Mouse (Mus musculus) embryonic stem cell, embryonic (primary cell): ENCODE results near the gene Gpr146.

Experiments
- CTCF ChIA-PET, 4 experiments: fragments of 300-600 bp in 2 of 4; fragments of 350-600 bp in 2 of 4; sonication (Branson Sonifier 250); formaldehyde crosslinking; loops; one replicate each; lab custom pipeline; 2022; ENCODE audit warnings: inconsistent platforms in 2 of 4; lab: Charles Lee
- POLR2A ChIA-PET, 4 experiments: fragments of 300-600 bp in 2 of 4; fragments of 350-600 bp in 2 of 4; sonication (Branson Sonifier 250); formaldehyde crosslinking; loops; one replicate each; lab custom pipeline; 2022; ENCODE audit warnings: antibody characterized with exemption in 4 of 4, inconsistent platforms in 1 of 4; lab: Charles Lee

Gene Gpr146

DNA sequence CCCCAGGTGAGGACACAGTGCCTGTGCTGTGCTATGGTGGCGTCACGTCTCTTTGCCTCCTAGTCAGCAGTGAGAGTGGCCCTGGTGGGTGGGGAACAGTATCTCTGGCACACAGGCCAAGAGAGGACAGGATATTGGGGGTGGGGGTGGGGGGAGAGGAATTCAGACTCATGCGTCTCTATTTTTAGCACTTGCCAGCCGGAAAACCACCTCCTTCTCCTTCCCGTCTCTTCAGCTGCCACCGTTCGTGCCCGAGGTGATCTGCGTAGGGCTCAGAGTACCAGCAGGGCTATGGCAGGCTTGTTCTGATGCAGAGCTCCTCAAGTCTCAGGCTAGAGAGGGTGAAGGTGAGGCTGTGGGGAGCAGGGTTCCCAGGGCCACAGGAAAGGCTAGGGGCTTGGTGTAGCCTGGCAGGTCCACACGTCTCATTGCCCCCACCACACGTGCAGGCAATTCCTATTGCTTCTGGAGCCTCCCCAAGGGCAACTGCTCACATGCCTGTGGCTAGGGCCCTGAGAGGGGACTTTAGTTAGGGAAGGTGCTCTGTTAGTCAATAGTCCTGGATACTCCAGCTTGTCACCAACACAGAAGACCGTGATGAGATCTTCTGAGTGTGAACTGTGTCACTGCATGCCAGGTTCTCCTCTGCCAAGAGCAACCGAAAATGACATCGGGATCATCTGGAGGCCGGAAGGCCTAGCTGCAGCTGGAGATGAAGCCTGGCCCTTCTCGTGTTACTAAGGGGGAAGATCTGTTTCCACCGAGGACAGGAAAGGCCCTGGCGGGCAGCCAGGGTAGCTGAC lies at the start of gene Gpr146:
Gpr146 (plus strand) TSS at position 230 of the 803 bp plus-strand sequence.
- POLR2A ChIA-PET = interaction anchor here in 3 of 4 experiments (0.5 to 3.3 kb wide), 13 partner anchors 7 to 107 kb away, joined by 3 to 13 read pairs (median 3); partner anchors contain the start of gene Zfand2a (in 1 of the 3)
- CTCF ChIA-PET = interaction anchor here in 1 of 4 experiments (0.7 to 1.9 kb wide), 3 partner anchors 21 to 67 kb away, joined by 3 to 5 read pairs (median 4); no protein-coding TSS in a partner anchor

- CTCF ChIA-PET = interaction anchor here (0.6 to 5.6 kb wide), 15 partner anchors 10 to 60 kb away, joined by 3 to 114 read pairs (median 8); partner anchors contain the start of genes Cox19 (in 2 of the 4) and Cyp2w1 (in 2 of the 4)
- POLR2A ChIA-PET = interaction anchor here in 2 of 4 experiments (0.7 to 6.0 kb wide), 10 partner anchors 8 to 217 kb away, joined by 3 to 37 read pairs (median 6); partner anchors contain the start of gene Cyp2w1 (in 1 of the 2)
Observed at GRCm38 (mm10) chr5:139330766-139331165, 46.7 kb upstream of the Gpr146 start.

DNA sequence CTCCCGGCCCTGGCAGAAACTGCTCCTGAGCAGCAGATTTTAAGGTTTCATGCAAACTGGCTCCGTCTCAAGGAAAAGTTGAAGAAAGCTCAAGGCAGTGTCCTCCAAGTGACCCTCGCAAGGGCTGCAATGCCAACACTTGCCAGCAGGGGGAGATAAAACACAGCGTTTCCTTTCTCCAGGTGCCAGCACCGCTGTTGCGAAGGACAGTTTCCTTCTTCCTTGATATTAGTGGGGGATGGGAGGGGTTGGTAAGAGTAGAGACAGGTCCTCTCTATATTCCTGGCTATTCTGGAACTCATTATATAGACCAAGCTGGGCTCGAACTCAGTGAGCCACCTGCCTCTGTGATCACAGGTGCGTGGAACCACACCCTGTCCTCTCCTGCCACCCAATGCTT lies 45.8 kb upstream of the Gpr146 start:
- ChIA-PET POLR2A (interaction anchor here in 3 of 4 experiments (0.6 to 6.0 kb wide), 23 partner anchors 9 to 1057 kb away, joined by 3 to 37 read pairs (median 4); partner anchors contain the start of genes Cyp2w1 (in 2 of the 3), Cox19 (in 1 of the 3), Get4 (in 1 of the 3) and Gpr146 (in 1 of the 3)), CTCF (interaction anchor here (0.5 to 5.6 kb wide), 60 partner anchors 9 to 1595 kb away, joined by 3 to 114 read pairs (median 4); partner anchors contain the start of genes Cox19 (in 2 of the 4), Cyp2w1 (in 2 of the 4), Dnaaf5 (in 1 of the 4) and Get4 (in 1 of the 4))

DNA sequence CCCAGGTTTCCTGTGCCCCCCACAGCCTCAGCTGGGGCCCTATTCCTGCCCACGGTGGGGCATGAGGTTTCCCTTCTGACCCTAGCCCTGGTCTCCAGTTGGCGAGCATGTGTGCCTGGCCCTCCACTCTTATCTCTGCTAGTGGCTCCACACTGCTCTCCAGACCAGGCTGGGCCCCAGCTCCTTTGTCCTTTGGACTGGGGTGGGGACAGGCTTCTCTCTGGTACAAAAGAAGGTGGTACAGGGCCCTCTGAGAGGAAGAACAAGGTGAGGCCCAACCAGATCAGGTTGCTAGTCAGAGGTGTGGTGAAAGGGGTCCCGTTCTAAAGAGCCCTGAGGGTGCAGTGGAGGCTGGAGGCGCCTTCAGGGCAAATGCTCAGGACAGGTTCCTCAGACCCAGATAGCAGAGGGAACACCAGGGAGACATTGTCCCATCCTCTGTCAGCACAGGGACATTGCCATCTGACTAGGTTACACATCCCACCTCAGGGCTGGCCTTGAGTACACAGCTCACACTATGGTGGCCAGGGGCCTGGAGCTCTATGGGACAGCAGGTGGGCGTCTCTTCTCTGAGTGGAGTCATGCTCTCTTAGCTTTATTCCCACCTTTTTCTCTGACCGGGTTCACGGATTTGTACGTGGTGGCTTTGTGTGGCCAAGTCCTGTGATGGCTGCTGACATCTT lies 44.8 kb upstream of the Gpr146 start:
- POLR2A ChIA-PET = interaction anchor here in 3 of 4 experiments (0.5 to 6.0 kb wide), 17 partner anchors 9 to 252 kb away, joined by 3 to 37 read pairs (median 5); partner anchors contain the start of genes Cox19 (in 2 of the 3), Cyp2w1 (in 2 of the 3) and Get4 (in 1 of the 3)
- CTCF ChIA-PET = interaction anchor here (0.9 to 5.6 kb wide), 28 partner anchors 8 to 418 kb away, joined by 3 to 114 read pairs (median 6); partner anchors contain the start of genes Cox19 (in 2 of the 4), Cyp2w1 (in 2 of the 4), Get4 (in 1 of the 4) and Zfand2a (in 1 of the 4)

DNA sequence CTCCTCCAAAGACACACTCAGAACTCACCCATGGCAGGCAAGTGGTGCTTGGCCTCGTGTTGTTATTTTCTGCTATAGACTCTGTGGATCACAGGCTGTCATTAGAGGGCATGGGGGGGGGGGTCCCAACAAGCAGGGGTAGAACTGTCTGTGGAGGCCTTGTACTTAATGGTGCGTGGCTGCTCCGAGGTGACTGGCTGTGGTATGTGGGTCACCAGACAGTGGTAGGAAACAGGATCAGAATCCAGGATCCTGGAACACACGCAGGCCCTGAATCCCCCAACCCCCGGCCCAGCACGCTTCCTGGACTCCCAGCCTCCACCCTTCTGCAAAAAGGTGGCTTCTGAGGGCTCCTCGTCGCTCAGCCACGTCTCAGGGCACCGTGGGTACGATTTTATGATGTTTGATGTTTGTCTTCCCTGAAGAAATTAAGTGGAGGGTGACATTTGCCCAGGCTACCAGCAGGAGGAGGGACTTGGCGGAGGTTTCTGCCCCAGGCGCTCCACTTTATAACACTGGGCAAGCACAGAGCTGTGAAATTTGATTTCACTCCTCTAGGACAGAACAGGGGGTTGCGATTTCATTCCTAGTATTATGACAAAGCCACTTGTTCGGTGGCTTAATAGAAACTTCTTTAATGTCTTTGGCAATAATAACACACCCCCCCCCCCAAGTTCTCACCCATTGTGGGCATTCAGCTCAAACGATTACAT lies 44.0 kb upstream of the Gpr146 start:
- CTCF ChIA-PET = interaction anchor here (0.5 to 5.6 kb wide), 22 partner anchors 9 to 672 kb away, joined by 3 to 114 read pairs (median 5); partner anchors contain the start of genes Cyp2w1 (in 2 of the 4) and Cox19 (in 1 of the 4)
- POLR2A ChIA-PET = interaction anchor here in 3 of 4 experiments (0.6 to 6.0 kb wide), 13 partner anchors 10 to 436 kb away, joined by 3 to 37 read pairs (median 5); partner anchors contain the start of genes Cox19 (in 2 of the 3) and Cyp2w1 (in 1 of the 3)

DNA sequence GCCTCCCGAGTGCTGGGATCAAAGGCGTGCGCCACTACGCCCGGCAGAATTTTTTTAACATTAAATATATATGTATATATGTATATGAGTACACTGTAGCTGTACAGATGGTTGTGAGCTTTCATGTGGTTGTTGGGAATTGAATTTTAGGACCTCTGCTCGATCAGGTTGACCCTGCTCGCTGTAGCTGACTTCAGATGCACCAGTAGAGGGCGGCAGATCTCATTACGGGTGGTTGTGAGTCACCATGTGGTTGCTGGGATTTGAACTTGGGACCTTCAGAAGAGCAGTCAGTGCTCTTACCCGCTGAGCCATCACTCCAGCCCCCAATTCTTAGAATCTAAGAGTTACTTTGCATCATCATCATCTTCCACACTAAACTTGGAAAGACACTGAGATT lies 43.1 kb upstream of the Gpr146 start:
- CTCF ChIA-PET = interaction anchor here (0.6 to 5.6 kb wide), 22 partner anchors 8 to 488 kb away, joined by 3 to 114 read pairs (median 4); partner anchors contain the start of genes Cyp2w1 (in 2 of the 4), Adap1 (in 1 of the 4) and Cox19 (in 1 of the 4)
- POLR2A ChIA-PET = interaction anchor here in 3 of 4 experiments (0.6 to 6.0 kb wide), 10 partner anchors 8 to 437 kb away, joined by 3 to 37 read pairs (median 4); partner anchors contain the start of genes Cox19 (in 1 of the 3) and Cyp2w1 (in 1 of the 3)

GRCm38 (mm10) chr5:139335634-139336033 lies 41.9 kb upstream of the Gpr146 start:
- CTCF ChIA-PET = no interaction called here
- POLR2A ChIA-PET = no interaction called here

DNA sequence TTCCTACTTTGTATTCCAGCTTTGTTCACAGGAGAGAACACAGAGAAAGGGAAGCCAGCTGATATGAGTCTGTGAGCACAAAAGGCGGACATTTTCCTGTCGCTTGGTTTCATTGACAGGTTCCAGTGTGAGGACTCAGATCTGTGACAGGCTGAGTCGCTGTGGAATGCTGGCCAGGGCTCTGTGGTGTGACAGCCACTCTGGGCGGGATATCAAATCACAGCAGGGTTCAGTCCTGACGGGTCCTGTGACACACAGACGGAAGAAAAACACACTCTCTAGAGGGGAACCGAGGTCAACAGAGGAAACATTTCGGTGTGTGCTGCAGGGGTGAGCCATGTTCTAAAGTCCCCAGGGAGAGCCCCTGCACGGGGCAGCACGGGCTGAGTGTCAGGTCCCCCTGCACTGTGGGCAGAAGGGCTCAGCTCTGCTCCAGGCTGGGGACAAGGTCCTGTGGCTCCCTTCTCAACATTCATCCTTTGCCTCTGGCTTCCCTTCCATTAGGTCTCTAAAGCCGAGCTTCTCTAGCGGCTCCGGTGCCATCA lies 39.6 kb upstream of the Gpr146 start:
- CTCF ChIA-PET = interaction anchor here (0.6 to 3.0 kb wide), 10 partner anchors 15 to 229 kb away, joined by 3 to 25 read pairs (median 4); partner anchors contain the start of genes 3110082I17Rik (in 1 of the 4), Cox19 (in 1 of the 4) and Cyp2w1 (in 1 of the 4)
- POLR2A ChIA-PET = interaction anchor here in 3 of 4 experiments (0.6 to 2.7 kb wide), 29 partner anchors 10 to 957 kb away, joined by 3 to 16 read pairs (median 4); partner anchors contain the start of genes Adap1 (in 2 of the 3), Get4 (in 2 of the 3), Cox19 (in 1 of the 3) and Cyp2w1 (in 1 of the 3)

DNA sequence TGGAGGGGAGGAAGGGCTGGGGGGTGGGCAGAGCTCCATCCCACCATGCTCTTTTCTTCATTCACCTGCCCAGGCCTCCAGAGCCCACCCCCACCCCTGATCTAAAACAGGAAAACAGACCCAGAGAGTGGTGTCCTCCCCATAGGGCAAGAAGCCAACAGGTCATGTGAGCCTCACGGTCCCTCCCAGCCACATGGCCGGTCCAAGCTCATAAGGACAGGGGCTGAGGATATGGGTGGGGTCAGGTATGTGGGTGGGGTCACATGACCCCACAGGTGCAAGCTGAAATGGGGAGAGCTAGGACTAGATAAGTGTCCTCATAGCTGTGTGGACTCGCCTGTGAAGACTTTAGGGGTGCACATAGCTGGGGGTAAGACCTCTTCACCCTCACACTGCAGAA lies 39.1 kb upstream of the Gpr146 start:
- CTCF ChIA-PET = interaction anchor here (0.6 to 3.0 kb wide), 11 partner anchors 14 to 229 kb away, joined by 3 to 25 read pairs (median 4); partner anchors contain the start of genes 3110082I17Rik (in 1 of the 4), Cox19 (in 1 of the 4) and Cyp2w1 (in 1 of the 4)
- POLR2A ChIA-PET = interaction anchor here in 3 of 4 experiments (0.6 to 2.7 kb wide), 29 partner anchors 11 to 1085 kb away, joined by 3 to 16 read pairs (median 4); partner anchors contain the start of genes Adap1 (in 2 of the 3), Get4 (in 2 of the 3), 3110082I17Rik (in 1 of the 3) and Cox19 (in 1 of the 3)

- ChIA-PET CTCF (interaction anchor here (0.7 to 6.8 kb wide), 8 partner anchors 7 to 157 kb away, joined by 3 to 81 read pairs (median 6); partner anchors contain the start of genes Cox19 (in 1 of the 4) and Cyp2w1 (in 1 of the 4)), POLR2A (interaction anchor here in 3 of 4 experiments (0.7 to 2.7 kb wide), 25 partner anchors 11 to 1085 kb away, joined by 3 to 16 read pairs (median 4); partner anchors contain the start of genes Adap1 (in 2 of the 3), Get4 (in 2 of the 3), 3110082I17Rik (in 1 of the 3) and Cox19 (in 1 of the 3))
Observed at GRCm38 (mm10) chr5:139338891-139339290, 38.6 kb upstream of the Gpr146 start.

- ChIA-PET POLR2A (interaction anchor here (0.5 to 2.4 kb wide), 32 partner anchors 9 to 352 kb away, joined by 3 to 37 read pairs (median 4); partner anchors contain the start of genes Adap1 (in 2 of the 4), Get4 (in 2 of the 4), Cyp2w1 (in 1 of the 4) and Pdgfa (in 1 of the 4)), CTCF (interaction anchor here (0.5 to 6.8 kb wide), 57 partner anchors 9 to 411 kb away, joined by 3 to 107 read pairs (median 4); partner anchors contain the start of genes Cyp2w1 (in 4 of the 4), Adap1 (in 2 of the 4) and Get4 (in 1 of the 4))
Observed at GRCm38 (mm10) chr5:139344021-139344686, 33.3 kb upstream of the Gpr146 start.

DNA sequence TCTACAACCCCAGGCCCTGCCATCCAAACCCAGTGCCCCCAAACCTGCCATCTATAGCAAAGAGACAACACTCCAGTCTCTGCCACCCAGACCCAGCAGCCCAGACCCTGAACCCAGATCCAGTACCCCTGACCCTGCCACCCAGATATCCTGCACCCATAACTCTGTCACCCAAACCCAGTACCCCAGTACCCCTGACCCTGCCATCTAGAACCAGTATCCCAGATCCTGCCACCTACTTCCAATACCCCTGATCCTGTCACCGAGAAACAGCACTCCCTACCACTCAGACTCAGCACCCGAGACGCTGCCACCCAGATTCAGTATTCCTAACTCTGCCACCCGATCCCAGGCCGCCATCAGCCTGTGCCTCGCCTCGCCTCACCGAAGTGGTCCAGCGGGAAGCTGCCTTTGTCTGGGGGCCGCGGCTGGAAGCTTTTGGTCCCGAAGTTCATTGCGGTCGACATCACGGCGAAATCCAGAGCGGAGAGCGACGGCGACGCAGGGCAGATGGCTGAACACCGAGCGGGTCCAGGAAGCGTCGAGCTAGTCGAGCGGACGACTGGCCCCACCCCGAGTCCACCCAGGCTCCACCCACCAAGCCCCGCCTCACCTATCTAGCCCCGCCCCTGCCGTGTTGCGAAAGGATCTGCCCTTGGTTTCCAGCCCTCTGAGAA lies 32.7 kb upstream of the Gpr146 start:
- CTCF ChIA-PET = interaction anchor here (0.5 to 6.8 kb wide), 45 partner anchors 8 to 1102 kb away, joined by 3 to 107 read pairs (median 4); partner anchors contain the start of genes Cyp2w1 (in 4 of the 4), Adap1 (in 2 of the 4) and Get4 (in 1 of the 4)
- POLR2A ChIA-PET = interaction anchor here (0.7 to 2.4 kb wide), 33 partner anchors 8 to 725 kb away, joined by 3 to 37 read pairs (median 4); partner anchors contain the start of genes Adap1 (in 2 of the 4), Get4 (in 2 of the 4), Cyp2w1 (in 1 of the 4) and Pdgfa (in 1 of the 4)

GRCm38 (mm10) chr5:139345364-139345714 lies 32.2 kb upstream of the Gpr146 start:
- CTCF ChIA-PET = interaction anchor here (0.7 to 6.8 kb wide), 24 partner anchors 8 to 1101 kb away, joined by 3 to 107 read pairs (median 4); partner anchors contain the start of genes Cyp2w1 (in 4 of the 4), Adap1 (in 1 of the 4) and Get4 (in 1 of the 4)

GRCm38 (mm10) chr5:139347225-139347624 lies 30.3 kb upstream of the Gpr146 start:
- ChIA-PET POLR2A (interaction anchor here in 2 of 4 experiments (0.6 to 2.1 kb wide), 6 partner anchors 13 to 1032 kb away, joined by 3 to 5 read pairs (median 3); no protein-coding TSS in a partner anchor), CTCF (interaction anchor here in 2 of 4 experiments (0.6 to 1.7 kb wide), 4 partner anchors 12 to 33 kb away, joined by 3 to 6 read pairs (median 3); no protein-coding TSS in a partner anchor)

More at GRCm38 (mm10) chr5:139345364-139345714, 32.2 kb upstream of the Gpr146 start:
- POLR2A ChIA-PET = interaction anchor here (0.7 to 2.4 kb wide), 29 partner anchors 8 to 725 kb away, joined by 3 to 37 read pairs (median 4); partner anchors contain the start of genes Adap1 (in 2 of the 4), Get4 (in 1 of the 4), Pdgfa (in 1 of the 4) and Prkar1b (in 1 of the 4)
